Mouse (Mus musculus): ENCODE results near the gene Supt3. TPM values are rescaled to one million over a fixed set of nuclear protein-coding genes. Genes with fewer than 3 reads are reported as not detected.

Supt3 gene
- total RNA-seq, 2 experiments from 2014 or later, result 12.9 to 13.7 TPM

- intact Hi-C loops (cut with DNase I), result loop anchor here (10.0 kb wide), 1 partner anchor 293 kb away; no protein-coding TSS in a partner anchor
- DNase-seq (ENCODE audit: low spot score in 2 of 2), result no peak
These were observed 304.6 kb downstream of the Supt3 start for GRCm38 (mm10) chr17:45081521-45081920.

- intact Hi-C loops (cut with DNase I), result loop anchor here (10.0 kb wide), 1 partner anchor 293 kb away; no protein-coding TSS in a partner anchor
- DNase-seq (ENCODE audit: low spot score in 2 of 2), result no peak
These were observed 305.1 kb downstream of the Supt3 start for GRCm38 (mm10) chr17:45081955-45082475.

GRCm38 (mm10) chr17:45086361-45086760 lies 309.4 kb downstream of the Supt3 start:
- intact Hi-C loops (cut with DNase I), result loop anchor here (10.0 kb wide), 1 partner anchor 288 kb away; no protein-coding TSS in a partner anchor
- no peak for DNase-seq (ENCODE audit: low spot score in 2 of 2)

- intact Hi-C loops (cut with DNase I), result loop anchor here (10.0 kb wide), 1 partner anchor 288 kb away; no protein-coding TSS in a partner anchor
- DNase-seq (ENCODE audit: low spot score in 2 of 2), result no peak
These were observed 310.1 kb downstream of the Supt3 start for GRCm38 (mm10) chr17:45087022-45087421.

GRCm38 (mm10) chr17:45101064-45101463 lies 324.1 kb downstream of the Supt3 start:
- intact Hi-C loops (cut with DNase I), result no loop called here
- no peak for DNase-seq (ENCODE audit: low spot score in 2 of 2)

GRCm38 (mm10) chr17:45115386-45115785 lies 338.4 kb downstream of the Supt3 start:
- intact Hi-C loops (cut with DNase I), result no loop called here
- no peak for DNase-seq (ENCODE audit: low spot score in 2 of 2)

GRCm38 (mm10) chr17:45118565-45119471 lies 341.9 kb downstream of the Supt3 start:
- no peak for DNase-seq (ENCODE audit: low spot score in 2 of 2)
- intact Hi-C loops (cut with DNase I), result no loop called here

- intact Hi-C loops (cut with DNase I), result no loop called here
- DNase-seq (ENCODE audit: low spot score in 2 of 2), result no peak
These were observed 342.8 kb downstream of the Supt3 start for GRCm38 (mm10) chr17:45119609-45120201.

GRCm38 (mm10) chr17:45123856-45124255 lies 346.9 kb downstream of the Supt3 start:
- DNase-seq (ENCODE audit: low spot score in 2 of 2), result no peak
- intact Hi-C loops (cut with DNase I), result no loop called here

GRCm38 (mm10) chr17:45128611-45129010 lies 351.7 kb downstream of the Supt3 start:
- no peak for DNase-seq (ENCODE audit: low spot score in 2 of 2)
- intact Hi-C loops (cut with DNase I), result no loop called here

GRCm38 (mm10) chr17:45133501-45134400 lies 356.8 kb downstream of the Supt3 start:
- intact Hi-C loops (cut with DNase I), result no loop called here
- no peak for DNase-seq (ENCODE audit: low spot score in 2 of 2)

GRCm38 (mm10) chr17:45136491-45136890 lies 359.5 kb downstream of the Supt3 start:
- intact Hi-C loops (cut with DNase I), result no loop called here
- DNase-seq (ENCODE audit: low spot score in 2 of 2), result no peak

GRCm38 (mm10) chr17:45143043-45143442 lies 366.1 kb downstream of the Supt3 start:
- no peak for DNase-seq (ENCODE audit: low spot score in 2 of 2)
- intact Hi-C loops (cut with DNase I), result no loop called here

GRCm38 (mm10) chr17:45144656-45145055 lies 367.7 kb downstream of the Supt3 start:
- intact Hi-C loops (cut with DNase I), result no loop called here
- DNase-seq (ENCODE audit: low spot score in 2 of 2), result no peak

- DNase-seq (ENCODE audit: low spot score in 2 of 2), result no peak
- intact Hi-C loops (cut with DNase I), result no loop called here
These were observed 374.5 kb downstream of the Supt3 start for GRCm38 (mm10) chr17:45151312-45151929.

GRCm38 (mm10) chr17:45153721-45154120 lies 376.8 kb downstream of the Supt3 start:
- DNase-seq (ENCODE audit: low spot score in 2 of 2), result no peak
- intact Hi-C loops (cut with DNase I), result no loop called here

- DNase-seq (ENCODE audit: low spot score in 2 of 2), result no peak
- intact Hi-C loops (cut with DNase I), result no loop called here
These were observed 381.3 kb downstream of the Supt3 start for GRCm38 (mm10) chr17:45158171-45158691.

GRCm38 (mm10) chr17:45160651-45161050 lies 383.7 kb downstream of the Supt3 start:
- no peak for DNase-seq (ENCODE audit: low spot score in 2 of 2)
- intact Hi-C loops (cut with DNase I), result no loop called here

- intact Hi-C loops (cut with DNase I), result no loop called here
- DNase-seq (ENCODE audit: low spot score in 2 of 2), result no peak
These were observed 388.8 kb downstream of the Supt3 start for GRCm38 (mm10) chr17:45165741-45166140.

Measured in left cerebral cortex, postnatal 36 days (tissue).